Mouse (Mus musculus): ENCODE data around the gene Krt87.

Krt87 gene

GRCm38 (mm10) chr15:101438555-101438954 lies at the start of gene Krt87:
Gene Krt87, minus strand, starts transcription at chr15:101438804.
- DNase-seq (ENCODE audit: low read depth), result no peak

- DNase-seq (ENCODE audit: low read depth), result no peak
Observed at GRCm38 (mm10) chr15:101485911-101486635, 47.5 kb upstream of the Krt87 start.

DNA sequence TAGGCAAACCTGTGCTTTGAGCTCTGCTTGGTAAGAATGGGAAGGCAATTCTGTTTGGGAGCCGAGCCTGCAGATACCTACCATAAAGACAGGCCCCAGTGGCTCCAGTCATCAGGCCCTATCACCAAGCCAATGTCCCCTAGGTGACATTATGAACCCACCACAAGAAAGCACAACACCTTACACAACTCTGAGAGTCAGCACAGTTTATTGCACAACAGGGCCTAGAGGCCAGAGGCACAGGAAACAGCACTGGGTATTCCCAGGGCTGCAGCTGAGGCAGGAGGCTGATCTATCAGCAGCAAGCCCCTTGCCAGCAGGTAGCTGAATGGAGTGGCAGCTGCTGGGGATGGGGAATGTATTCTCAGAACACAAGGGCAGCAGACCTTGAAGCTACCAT lies 46.3 kb upstream of the Krt87 start:
- DNase-seq (ENCODE audit: low read depth), result no peak

DNA sequence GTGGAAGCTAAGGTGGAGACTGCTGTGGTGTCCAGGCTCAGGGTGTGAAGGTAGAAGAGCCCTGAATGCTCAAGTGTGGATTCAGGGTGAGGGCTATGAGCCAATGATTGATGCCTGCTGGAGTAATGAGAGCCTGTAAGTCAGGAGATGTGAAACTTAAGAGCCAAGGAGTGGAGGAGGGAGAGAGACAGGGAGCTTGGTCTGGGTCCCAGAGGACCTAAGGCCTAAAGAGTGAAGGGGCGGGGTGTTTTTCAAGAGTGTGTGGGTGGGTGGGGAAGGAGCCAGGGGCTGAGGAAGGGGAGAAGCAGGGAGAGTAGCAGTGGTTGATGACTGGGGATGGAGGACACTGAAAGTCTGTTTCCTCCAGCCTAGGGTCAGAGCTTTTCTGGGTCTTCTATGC lies 45.0 kb upstream of the Krt87 start:
- no peak for DNase-seq (ENCODE audit: low read depth)

DNA sequence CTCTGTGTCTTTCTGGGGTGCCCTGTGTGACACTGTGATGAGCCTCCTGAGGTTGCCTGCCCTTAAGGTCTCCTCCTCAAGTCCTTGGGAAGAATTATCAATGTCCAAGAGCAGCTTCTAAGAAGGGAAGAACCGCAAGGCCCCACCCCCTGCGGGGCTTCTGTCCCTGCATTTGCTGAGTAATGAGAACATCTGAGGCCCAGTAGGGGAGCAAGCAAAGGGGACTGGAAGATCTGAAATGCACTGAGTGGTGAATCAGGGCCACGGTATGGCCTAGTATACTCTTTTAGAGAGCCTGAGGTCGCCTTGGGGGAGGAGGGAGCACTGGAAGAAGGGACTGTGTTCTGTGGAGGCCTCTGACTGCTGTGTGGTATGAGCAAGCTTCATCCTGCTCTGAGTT lies 43.5 kb upstream of the Krt87 start:
- no peak for DNase-seq (ENCODE audit: low read depth)

- no peak for DNase-seq (ENCODE audit: low read depth)
Observed at GRCm38 (mm10) chr15:101479666-101480060, 41.1 kb upstream of the Krt87 start.

- no peak for DNase-seq (ENCODE audit: low read depth)
Observed at GRCm38 (mm10) chr15:101479007-101479665, 40.5 kb upstream of the Krt87 start.

GRCm38 (mm10) chr15:101472952-101473528 lies 34.4 kb upstream of the Krt87 start, which contains the start of gene Krt86:
Gene Krt86, plus strand, starts transcription at chr15:101473478.
- peak; percentile 16 for DNase-seq (ENCODE audit: low read depth)

DNA sequence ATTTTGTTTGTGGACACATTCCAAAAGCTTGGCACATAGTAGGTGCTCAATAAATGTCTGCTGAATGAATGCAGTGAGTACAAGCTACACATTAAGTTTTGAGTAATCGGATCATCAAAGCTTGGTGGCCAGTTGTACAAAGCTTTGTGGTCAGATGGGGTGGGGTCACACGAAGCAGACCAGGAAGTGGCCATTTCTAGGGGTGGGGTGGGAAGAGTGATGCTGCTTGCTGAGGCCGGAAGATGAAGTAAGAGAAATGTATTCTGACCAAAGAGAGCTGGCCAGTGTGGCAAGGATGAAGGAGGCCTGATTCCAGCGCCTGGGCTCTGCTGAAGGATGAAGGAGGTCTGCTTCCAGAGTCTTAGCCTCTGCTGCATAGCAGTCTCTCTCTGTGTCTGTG lies 30.5 kb upstream of the Krt87 start:
- no peak for DNase-seq (ENCODE audit: low read depth)

GRCm38 (mm10) chr15:101463651-101464050 lies 25.0 kb upstream of the Krt87 start, which contains the start of gene Krt81:
Gene Krt81, minus strand, starts transcription at chr15:101463751.
- DNase-seq (ENCODE audit: low read depth), result no peak

- no peak for DNase-seq (ENCODE audit: low read depth)
Observed at GRCm38 (mm10) chr15:101459283-101459682, 20.7 kb upstream of the Krt87 start.

DNA sequence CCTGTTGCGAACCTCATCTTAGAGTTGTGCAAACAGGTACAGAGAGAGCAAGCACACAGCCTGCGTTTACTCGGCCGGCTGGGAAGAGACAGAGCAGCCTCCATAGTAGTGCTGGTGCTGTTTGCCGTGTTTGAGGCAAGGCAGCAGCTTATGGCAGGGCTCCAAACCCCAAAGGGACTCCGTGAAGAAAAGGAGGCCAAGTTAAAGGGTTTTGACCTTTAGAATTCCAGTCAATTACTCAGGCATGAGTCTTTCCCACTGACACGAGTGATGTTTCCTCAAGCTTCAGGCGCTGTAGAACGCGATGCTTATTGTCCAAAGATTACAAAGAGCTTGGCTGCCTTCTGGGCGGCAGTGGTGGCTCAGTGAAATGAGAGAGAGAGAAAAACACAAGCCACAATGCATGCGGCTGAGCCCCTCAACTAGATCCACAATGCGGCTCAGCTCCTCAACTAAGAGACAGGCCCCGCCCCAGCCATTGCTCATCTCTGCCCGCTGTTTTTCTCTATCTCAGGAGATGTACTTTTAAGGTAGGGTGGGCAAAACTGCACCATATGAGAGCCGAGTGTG lies 19.8 kb upstream of the Krt87 start:
- DNase-seq (ENCODE audit: low read depth), result no peak

GRCm38 (mm10) chr15:101455891-101456290 lies 17.3 kb upstream of the Krt87 start:
- DNase-seq (ENCODE audit: low read depth), result no peak

GRCm38 (mm10) chr15:101455292-101455691 lies 16.7 kb upstream of the Krt87 start:
- DNase-seq (ENCODE audit: low read depth), result no peak

DNA sequence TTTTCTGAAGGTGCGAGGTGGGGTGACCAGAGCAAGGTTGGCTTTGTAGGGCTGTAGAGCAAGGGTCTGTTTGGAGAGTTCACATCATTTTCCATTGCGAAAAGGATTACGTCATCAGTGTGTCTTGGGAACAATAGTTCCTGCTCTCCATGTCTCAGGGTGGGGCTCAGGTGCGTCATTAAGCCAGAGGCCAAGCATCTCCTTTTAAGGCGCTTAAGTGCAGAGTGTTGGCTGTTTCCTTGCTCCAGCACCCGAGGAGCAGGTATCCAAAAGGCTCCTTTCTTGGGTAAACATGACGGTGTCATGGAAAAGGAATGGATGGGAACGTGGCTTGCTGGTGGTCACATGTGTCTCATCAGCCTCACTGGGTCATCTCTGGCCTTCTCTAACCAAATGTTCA lies 16.2 kb upstream of the Krt87 start:
- no peak for DNase-seq (ENCODE audit: low read depth)

- peak; percentile 28 for DNase-seq (ENCODE audit: low read depth)
Observed at GRCm38 (mm10) chr15:101453093-101453736, 14.6 kb upstream of the Krt87 start.

DNA sequence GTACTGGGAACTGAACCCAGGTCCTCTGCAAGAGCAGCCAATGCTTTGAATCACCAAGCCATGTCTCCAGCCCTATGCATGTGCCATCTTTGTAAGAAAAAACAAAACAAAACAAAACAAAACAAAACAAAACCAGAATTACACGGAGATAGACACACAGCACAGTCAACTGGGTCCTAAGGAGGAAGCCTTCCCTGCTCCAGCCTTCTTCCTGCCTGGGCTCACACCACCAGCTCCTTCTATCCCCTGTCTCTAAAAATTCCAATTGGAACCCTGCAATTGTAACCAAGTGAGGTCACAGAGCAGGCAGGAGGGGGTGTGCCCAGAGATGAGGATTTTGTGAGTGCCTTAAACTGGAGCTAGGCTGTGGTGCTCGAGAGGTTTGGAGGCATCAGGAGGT lies 8.8 kb upstream of the Krt87 start, which contains the start of gene Krt88:
Krt88 (plus strand) TSS at position 301 of the 400 bp plus-strand sequence.
- DNase-seq (ENCODE audit: low read depth), result no peak

- no peak for DNase-seq (ENCODE audit: low read depth)
Observed at GRCm38 (mm10) chr15:101446572-101446971, 8.0 kb upstream of the Krt87 start.

DNA sequence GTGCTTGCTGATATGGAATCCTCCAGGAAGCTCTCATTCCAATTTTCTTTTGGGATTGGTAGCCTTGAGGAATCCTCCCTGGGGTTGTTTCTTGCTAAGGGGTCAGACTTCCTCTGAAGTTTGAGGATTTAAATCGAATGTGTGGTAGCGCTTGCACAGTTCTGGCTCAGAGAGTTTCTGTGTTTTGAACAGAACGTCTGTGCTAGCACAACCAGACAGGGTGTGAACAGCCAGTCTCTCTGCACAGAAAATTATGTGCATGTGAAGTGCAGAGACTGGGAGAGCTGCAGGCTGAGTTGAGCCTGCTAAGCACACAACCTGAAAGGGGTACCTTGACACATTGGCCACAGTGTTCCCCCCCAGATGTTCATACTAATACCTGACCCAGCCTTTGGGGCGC lies 2.2 kb upstream of the Krt87 start:
- DNase-seq (ENCODE audit: low read depth), result no peak

DNA sequence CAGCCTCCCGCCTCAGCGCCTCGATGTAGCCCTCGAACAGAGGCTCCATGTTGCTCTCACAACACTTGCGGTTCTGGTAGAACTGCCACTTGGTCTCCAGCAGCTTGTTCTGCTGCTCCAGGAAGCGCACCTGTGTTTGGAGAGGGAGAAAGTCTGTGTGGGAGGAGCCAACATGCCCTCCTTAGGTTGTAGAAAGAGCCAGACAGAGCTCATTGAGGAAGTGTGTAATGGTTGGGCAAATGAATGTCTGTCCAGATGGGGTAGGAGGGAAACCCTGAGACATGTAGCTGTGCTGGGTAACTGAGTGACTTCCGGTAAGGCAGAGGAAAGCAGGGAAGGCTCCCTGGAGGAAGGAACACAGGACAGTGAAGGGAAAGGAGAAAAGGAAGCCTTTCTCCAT lies 2.0 kb downstream of the Krt87 start:
- no peak for DNase-seq (ENCODE audit: low read depth)

DNA sequence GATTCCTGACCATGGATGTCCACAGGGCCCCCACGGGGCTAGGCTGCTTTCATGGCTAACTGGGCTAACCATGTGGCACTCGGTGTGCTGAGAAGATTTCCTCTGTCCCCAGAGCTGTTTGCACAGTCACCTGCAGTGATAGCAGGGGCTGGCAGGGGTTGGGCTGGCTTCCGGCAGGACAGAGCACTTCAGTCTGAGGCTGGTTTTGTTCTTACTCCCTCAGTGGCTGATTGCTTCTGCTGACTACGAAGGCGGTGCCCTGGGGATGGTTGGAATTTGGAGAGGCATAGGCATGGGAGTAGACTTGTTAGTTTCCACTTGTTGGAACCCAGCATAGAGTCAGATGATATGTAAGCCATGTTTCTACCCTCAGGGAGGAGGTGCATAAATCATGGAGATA lies 13.7 kb downstream of the Krt87 start:
- no peak for DNase-seq (ENCODE audit: low read depth)

DNA sequence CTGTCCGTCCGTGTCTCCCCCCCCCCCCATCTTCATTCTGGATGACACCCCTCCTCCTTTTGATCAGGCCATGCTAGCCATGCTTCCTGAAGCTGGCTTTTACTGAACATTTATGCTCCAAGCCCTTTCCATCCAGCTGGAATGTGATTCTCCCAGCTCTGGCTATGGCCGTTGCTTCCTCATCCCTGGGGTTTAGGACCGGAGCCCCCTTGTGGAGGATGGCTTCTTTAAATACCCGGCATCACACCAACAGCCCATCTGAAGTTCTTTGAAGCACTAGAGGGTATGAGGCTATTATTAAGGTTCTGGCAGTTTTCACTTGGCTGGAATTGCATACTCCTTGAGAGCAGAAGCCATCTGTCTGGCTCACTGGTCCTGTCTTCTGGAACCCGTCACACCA lies 17.7 kb downstream of the Krt87 start:
- DNase-seq (ENCODE audit: low read depth), result no peak

Measured in c-Kit-positive CD71-positive TER-119-negative erythroid progenitor cells, embryonic 14.5 days (primary cell).